Mouse (Mus musculus): ENCODE data around the gene Plekha5.
A peak's percentile ranks its signal among the peaks of the same experiment; 100 is the strongest.
"Not testable (repeated sequence)": the region's sequence is repeated elsewhere in the genome, so short reads cannot be mapped to it uniquely, and the experiment has no call there.

The Plekha5 gene

GRCm38 (mm10) chr6:140532858-140533257 lies 109.0 kb downstream of the Plekha5 start:
- DNase-seq (ENCODE audit: low spot score): not testable (repeated sequence)

- DNase-seq (ENCODE audit: low spot score): no peak
These were observed 109.8 kb downstream of the Plekha5 start for GRCm38 (mm10) chr6:140533606-140534005.

- DNase-seq (ENCODE audit: low spot score): no peak
These were observed 111.7 kb downstream of the Plekha5 start for GRCm38 (mm10) chr6:140535504-140535903.

- DNase-seq (ENCODE audit: low spot score): no peak
These were observed 118.1 kb downstream of the Plekha5 start for GRCm38 (mm10) chr6:140541919-140542318.

GRCm38 (mm10) chr6:140543005-140543794 lies 119.3 kb downstream of the Plekha5 start:
- DNase-seq (ENCODE audit: low spot score): peak; percentile 22

GRCm38 (mm10) chr6:140546095-140546494 lies 122.2 kb downstream of the Plekha5 start:
- DNase-seq (ENCODE audit: low spot score): peak; percentile 81

- no peak for DNase-seq (ENCODE audit: low spot score)
These were observed 122.9 kb downstream of the Plekha5 start for GRCm38 (mm10) chr6:140546648-140547201.

GRCm38 (mm10) chr6:140547203-140547944 lies 123.5 kb downstream of the Plekha5 start:
- no peak for DNase-seq (ENCODE audit: low spot score)

GRCm38 (mm10) chr6:140548082-140548769 lies 124.4 kb downstream of the Plekha5 start:
- peak; percentile 44 for DNase-seq (ENCODE audit: low spot score)

GRCm38 (mm10) chr6:140550741-140551140 lies 126.9 kb downstream of the Plekha5 start:
- DNase-seq (ENCODE audit: low spot score): no peak

GRCm38 (mm10) chr6:140554261-140554660 lies 130.4 kb downstream of the Plekha5 start:
- peak; percentile 30 for DNase-seq (ENCODE audit: low spot score)

- DNase-seq (ENCODE audit: low spot score): peak; percentile 32
These were observed 135.6 kb downstream of the Plekha5 start for GRCm38 (mm10) chr6:140559411-140559810.

GRCm38 (mm10) chr6:140561151-140561916 lies 137.5 kb downstream of the Plekha5 start:
- peak; percentile 43 for DNase-seq (ENCODE audit: low spot score)

- DNase-seq (ENCODE audit: low spot score): no peak
These were observed 138.2 kb downstream of the Plekha5 start for GRCm38 (mm10) chr6:140561917-140562590.

- no peak for DNase-seq (ENCODE audit: low spot score)
These were observed 143.3 kb downstream of the Plekha5 start for GRCm38 (mm10) chr6:140567199-140567598.

GRCm38 (mm10) chr6:140567897-140568296 lies 144.0 kb downstream of the Plekha5 start:
- no peak for DNase-seq (ENCODE audit: low spot score)

GRCm38 (mm10) chr6:140570152-140570551 lies 146.3 kb downstream of the Plekha5 start:
- no peak for DNase-seq (ENCODE audit: low spot score)

- DNase-seq (ENCODE audit: low spot score): no peak
These were observed 151.1 kb downstream of the Plekha5 start for GRCm38 (mm10) chr6:140574943-140575342.

GRCm38 (mm10) chr6:140576133-140576532 lies 152.3 kb downstream of the Plekha5 start:
- DNase-seq (ENCODE audit: low spot score): no peak

GRCm38 (mm10) chr6:140576961-140577821 lies 153.3 kb downstream of the Plekha5 start:
- DNase-seq (ENCODE audit: low spot score): no peak

Measured in T-cell, adult 2 months (primary cell).